Mouse (Mus musculus) lung, adult 2 months (tissue): Measurements from ENCODE around the gene Siae. TPM values are rescaled to one million over a fixed set of nuclear protein-coding genes. Genes with fewer than 3 reads are reported as not detected.
A peak's percentile ranks its signal among the peaks of the same experiment; 100 is the strongest.

Experiments
- DNase-seq: peaks from one replicate; pipeline ENCODE4 v3.0.0; 2022
- H3K4me1 ChIP-seq: fragments of 200-500 bp; 2 replicates; pipeline ENCODE4 v1.6.1; 2011; ENCODE audit warnings: low read length; ENCODE audit not compliant: control insufficient read depth, insufficient read depth
- H3K4me3 ChIP-seq: fragments of 200-500 bp; replicated peaks from 2 replicates; pipeline ENCODE3; 2011; ENCODE audit warnings: low read depth, mild to moderate bottlenecking, control low read depth, low read length; ENCODE audit errors: extremely low read depth
- CTCF ChIP-seq: fragments of 200-500 bp; IDR thresholded peaks from 2 replicates; pipeline ENCODE4 v1.5.1; 2011; ENCODE audit warnings: mild to moderate bottlenecking, low read length, control low read depth; ENCODE audit not compliant: insufficient read depth
- POLR2A ChIP-seq: fragments of 200-500 bp; IDR thresholded peaks from 2 replicates; pipeline ENCODE4 v1.6.1; 2011; ENCODE audit warnings: low read depth, mild to moderate bottlenecking, control low read depth, low read length, borderline replicate concordance; ENCODE audit errors: extremely low read depth
- WGBS: fragments of 180-500 bp; shearing (Covaris S2); methylation state at CpG from one replicate; pipeline ENCODE4 v1.1.7; 2018; 5-methylcytosine and 5-hydroxymethylcytosine counted together
- polyA plus RNA-seq: library from polyadenylated mRNA; depleted of rRNA; stranded (reverse); fragments of >200 nt; gene quantifications from 2 replicates; pipeline ENCODE4 v1.2.3, GENCODE M21; 2012

Gene Siae
- polyA plus RNA-seq, 1 experiment, result 9.3 TPM

GRCm38 (mm10) chr9:37540226-37540625 lies 15.3 kb upstream of the Siae start:
- no peak overlapping the region for H3K4me3 ChIP-seq
- no peak for TF ChIP-seq CTCF
- TF ChIP-seq POLR2A, result no peak
- WGBS, result 74% methylated on average over 4 of the region's 4 CpGs
- H3K4me1 ChIP-seq, result peaks cover 30% of the 10 kb centered on the region
- no peak for DNase-seq

- Histone ChIP-seq H3K4me1 (peaks cover 33% of the 10 kb centered on the region), H3K4me3 (no peak overlapping the region)
- no peak for TF ChIP-seq POLR2A
- TF ChIP-seq CTCF, result no peak
Measured at GRCm38 (mm10) chr9:37540701-37541575, 14.6 kb upstream of the Siae start.

GRCm38 (mm10) chr9:37541851-37542642 lies 13.5 kb upstream of the Siae start:
- no peak for DNase-seq
- Histone ChIP-seq H3K4me1 (peaks cover 33% of the 10 kb centered on the region), H3K4me3 (no peak overlapping the region)
- no peak for TF ChIP-seq POLR2A
- no peak for TF ChIP-seq CTCF
- WGBS, result 46% methylated on average over 7 of the region's 7 CpGs

More at GRCm38 (mm10) chr9:37540701-37541575, 14.6 kb upstream of the Siae start:
- no peak for DNase-seq
- 54% methylated on average over 6 of the region's 6 CpGs for WGBS

DNA sequence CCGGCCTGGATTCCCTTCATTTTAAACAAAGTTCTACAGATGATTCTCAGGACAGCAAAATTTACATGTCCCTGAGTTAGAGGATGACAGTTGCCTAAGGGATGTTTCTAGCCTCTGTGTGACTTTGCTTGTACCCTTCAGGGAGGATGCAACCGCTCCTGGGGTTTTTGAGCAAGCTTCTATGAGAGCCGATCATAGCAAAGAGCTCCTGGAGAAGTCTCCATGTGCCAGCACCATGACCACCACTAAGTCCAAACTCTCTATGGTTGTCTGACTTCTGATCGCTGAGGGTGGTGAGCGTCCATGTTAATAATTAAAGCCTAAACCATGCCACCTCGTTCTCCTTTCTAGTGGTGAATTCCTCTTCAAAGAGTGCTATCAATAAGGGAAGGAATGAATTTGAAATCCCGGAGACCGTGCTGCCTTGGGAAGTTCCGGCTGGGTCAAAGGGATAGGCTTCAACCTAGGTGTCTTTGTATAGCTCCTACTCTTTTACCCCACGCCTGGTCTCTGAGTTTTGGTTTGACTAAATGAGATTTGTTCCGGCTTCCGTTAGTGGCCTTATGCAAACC lies 11.5 kb upstream of the Siae start:
- no peak for DNase-seq
- peak overlapping the region; percentile 40 for H3K4me3 ChIP-seq
- 29% methylated on average over 12 of the region's 12 CpGs for WGBS
- TF ChIP-seq CTCF, result no peak
- TF ChIP-seq POLR2A, result no peak
- peaks cover 25% of the 10 kb centered on the region for H3K4me1 ChIP-seq

DNA sequence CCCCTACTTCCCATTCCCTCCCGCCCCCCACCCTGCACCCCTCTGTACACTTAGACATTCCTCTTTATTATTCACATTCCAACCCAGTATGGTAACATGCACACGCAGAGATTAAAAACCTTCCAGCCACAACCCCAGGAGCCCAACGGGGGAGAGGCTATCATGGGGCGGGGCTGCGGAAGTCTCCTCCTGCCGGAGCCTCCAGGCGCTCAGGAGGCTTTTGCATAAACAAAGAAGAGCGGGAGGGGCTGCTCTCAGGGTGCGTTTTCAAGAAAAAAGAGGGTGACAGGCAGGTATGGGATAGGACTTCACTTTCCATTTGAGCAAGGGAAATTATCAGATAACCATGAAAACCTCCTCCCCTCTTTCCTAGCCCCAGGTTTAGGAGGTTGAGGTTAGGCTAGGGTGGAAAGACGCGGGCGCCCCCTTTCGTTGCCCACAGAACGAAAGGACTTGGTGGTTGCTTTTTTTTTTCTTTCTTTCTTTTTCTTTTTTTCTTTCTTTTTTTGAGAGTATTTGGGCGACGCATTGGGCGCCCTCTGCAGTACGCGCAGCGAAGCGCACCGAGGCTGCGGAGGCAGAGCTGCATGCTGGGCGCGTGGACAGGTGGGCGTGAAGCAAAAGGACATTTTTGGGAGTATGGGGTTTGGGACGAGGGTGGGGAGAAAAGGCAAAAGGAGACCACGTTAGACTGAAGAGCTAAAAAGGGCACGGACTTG lies 10.9 kb upstream of the Siae start:
- H3K4me1 ChIP-seq, result peaks cover 25% of the 10 kb centered on the region
- WGBS, result 6% methylated on average over 29 of the region's 29 CpGs
- DNase-seq, result peak; percentile 69
- peak; percentile 61 for TF ChIP-seq CTCF
- no peak for TF ChIP-seq POLR2A
- H3K4me3 ChIP-seq, result peak overlapping the region; percentile 40

GRCm38 (mm10) chr9:37545166-37545610 lies 10.3 kb upstream of the Siae start:
- TF ChIP-seq CTCF (no peak), POLR2A (peak; percentile 30; the same call in 1 of the 2 replicates)
- no peak for DNase-seq
- peaks cover 21% of the 10 kb centered on the region for H3K4me1 ChIP-seq
- WGBS, result 37% methylated on average over 17 of the region's 17 CpGs
- H3K4me3 ChIP-seq, result no peak overlapping the region

DNA sequence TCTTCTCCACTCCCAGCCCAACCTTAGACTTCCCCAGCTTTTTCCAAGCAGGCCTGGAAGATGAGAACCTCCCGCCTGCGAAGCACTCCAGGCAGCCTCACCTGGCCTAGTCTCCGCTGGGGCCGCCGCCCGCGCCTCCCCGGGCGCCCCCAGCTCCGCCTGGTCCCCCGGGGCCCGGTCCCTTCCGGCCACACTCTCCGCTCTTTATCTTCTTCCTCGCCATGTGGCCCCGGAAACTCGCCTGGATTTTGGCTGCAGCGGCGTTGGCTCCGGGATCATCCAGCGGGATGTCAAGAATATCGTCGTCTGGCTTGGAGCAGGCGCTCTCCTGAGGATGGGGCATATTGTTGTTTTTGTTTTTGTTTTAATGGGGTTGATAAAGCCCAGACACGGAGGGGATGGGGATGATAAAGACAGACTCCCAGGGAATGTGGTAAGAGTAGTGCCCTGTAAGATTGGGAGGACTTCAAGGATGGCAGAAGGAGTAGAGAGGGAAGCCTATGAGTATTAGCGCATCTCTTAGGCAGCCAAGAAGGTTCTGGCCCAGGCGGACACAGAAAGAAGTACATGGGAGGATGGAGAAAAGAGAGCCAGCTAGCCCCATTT lies 9.5 kb upstream of the Siae start:
- DNase-seq, result no peak
- TF ChIP-seq POLR2A (no peak), CTCF (no peak)

DNA sequence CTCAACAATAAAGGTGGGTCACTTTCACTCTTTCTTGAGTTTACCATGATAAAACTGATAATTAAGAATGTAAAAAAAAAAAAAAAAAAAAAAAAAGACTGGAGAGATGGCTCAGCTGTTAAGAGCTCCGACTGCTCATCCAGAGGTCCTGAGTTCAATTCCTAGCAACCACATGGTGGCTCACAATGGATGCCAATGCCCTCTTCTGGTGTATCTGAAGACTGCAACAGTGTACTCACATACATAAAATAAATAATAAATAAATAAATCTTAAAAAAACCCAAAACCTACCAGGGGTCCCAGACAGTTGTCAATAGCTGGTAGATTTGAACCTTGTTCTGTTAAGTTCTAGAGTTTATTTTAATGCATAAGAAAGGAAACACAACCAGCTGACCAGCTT lies 8.6 kb upstream of the Siae start:
- Histone ChIP-seq H3K4me1 (peaks cover 13% of the 10 kb centered on the region), H3K4me3 (no peak overlapping the region)
- no peak for DNase-seq
- no peak for TF ChIP-seq POLR2A
- no peak for TF ChIP-seq CTCF
- WGBS, result 46% methylated on average over 1 of the region's 1 CpGs

More for the DNA sequence above, 9.5 kb upstream of the Siae start:
- Histone ChIP-seq H3K4me3 (no peak overlapping the region), H3K4me1 (peaks cover 19% of the 10 kb centered on the region)
- WGBS, result 52% methylated on average over 27 of the region's 27 CpGs
